Mouse (Mus musculus) hindbrain, embryonic 11.5 days (tissue): Measurements from ENCODE around the gene Tnni3. TPM values are rescaled to one million over a fixed set of nuclear protein-coding genes. Genes with fewer than 3 reads are reported as not detected.

Experiments
- ATAC-seq: fragments of 200-750 bp; cut with Nextera tagmentation; 2 replicates; pipeline ENCODE4 v1.8.0; 2017; ENCODE audit warnings: mild to moderate bottlenecking, moderate TSS enrichment, moderate library complexity; ENCODE audit not compliant: low FRiP score
- DNase-seq: peaks from one replicate; pipeline ENCODE4 v3.0.0-alpha.2; 2015; ENCODE audit warnings: low spot score
- H3K27ac ChIP-seq: fragments of 300-500 bp; sonication (generic); 2 replicates; pipeline ENCODE4 v1.5.1; 2014; ENCODE audit warnings: mild to moderate bottlenecking, low read depth, low read length
- H3K27me3 ChIP-seq: fragments of 300-500 bp; sonication (generic); 2 replicates; pipeline ENCODE4 v1.6.1; 2014; ENCODE audit warnings: mild to moderate bottlenecking, low read length, moderate library complexity, mixed read lengths; ENCODE audit not compliant: control insufficient read depth, insufficient read depth
- H3K36me3 ChIP-seq: fragments of 300-500 bp; sonication (generic); 2 replicates; pipeline ENCODE4 v1.6.1; 2014; ENCODE audit warnings: mild to moderate bottlenecking, low read length, moderate library complexity, mixed read lengths; ENCODE audit not compliant: control insufficient read depth, insufficient read depth
- H3K4me1 ChIP-seq: fragments of 300-500 bp; sonication (generic); replicated peaks from 2 replicates; pipeline ENCODE4 v1.6.1; 2014; ENCODE audit warnings: low read length, mixed read lengths; ENCODE audit not compliant: control insufficient read depth, insufficient read depth
- H3K4me2 ChIP-seq: fragments of 300-500 bp; sonication (generic); replicated peaks from 2 replicates; pipeline ENCODE4 v1.6.1; 2014; ENCODE audit warnings: mild to moderate bottlenecking, low read depth, low read length
- H3K4me3 ChIP-seq: fragments of 300-500 bp; sonication (generic); 2 replicates; pipeline ENCODE4 v1.5.1; 2014; ENCODE audit warnings: low read depth, low read length
- H3K9ac ChIP-seq: fragments of 300-500 bp; sonication (generic); 2 replicates; pipeline ENCODE4 v1.6.1; 2014; ENCODE audit warnings: low read depth, low read length
- H3K9me3 ChIP-seq: fragments of 300-500 bp; sonication (generic); 2 replicates; pipeline ENCODE4 v1.6.1; 2016; ENCODE audit warnings: low read length; ENCODE audit not compliant: control insufficient read depth
- WGBS: fragments of 180-500 bp; shearing (Covaris S2); extraction: QIAGEN DNeasy Blood & Tissue Kit; methylation state at CpG from one replicate; pipeline ENCODE4 v1.1.7; 2014; 5-methylcytosine and 5-hydroxymethylcytosine counted together
- polyA plus RNA-seq: library from polyadenylated mRNA; unstranded; fragments of >200 nt; fragmentation: Nextera tagmentation; extraction: Ambion mirVana; gene quantifications from 2 replicates; pipeline ENCODE4 v1.2.1, GENCODE M21; 2014

Tnni3 gene
- polyA plus RNA-seq, 1 experiment from 2014 or later, result 2.5 TPM

DNA sequence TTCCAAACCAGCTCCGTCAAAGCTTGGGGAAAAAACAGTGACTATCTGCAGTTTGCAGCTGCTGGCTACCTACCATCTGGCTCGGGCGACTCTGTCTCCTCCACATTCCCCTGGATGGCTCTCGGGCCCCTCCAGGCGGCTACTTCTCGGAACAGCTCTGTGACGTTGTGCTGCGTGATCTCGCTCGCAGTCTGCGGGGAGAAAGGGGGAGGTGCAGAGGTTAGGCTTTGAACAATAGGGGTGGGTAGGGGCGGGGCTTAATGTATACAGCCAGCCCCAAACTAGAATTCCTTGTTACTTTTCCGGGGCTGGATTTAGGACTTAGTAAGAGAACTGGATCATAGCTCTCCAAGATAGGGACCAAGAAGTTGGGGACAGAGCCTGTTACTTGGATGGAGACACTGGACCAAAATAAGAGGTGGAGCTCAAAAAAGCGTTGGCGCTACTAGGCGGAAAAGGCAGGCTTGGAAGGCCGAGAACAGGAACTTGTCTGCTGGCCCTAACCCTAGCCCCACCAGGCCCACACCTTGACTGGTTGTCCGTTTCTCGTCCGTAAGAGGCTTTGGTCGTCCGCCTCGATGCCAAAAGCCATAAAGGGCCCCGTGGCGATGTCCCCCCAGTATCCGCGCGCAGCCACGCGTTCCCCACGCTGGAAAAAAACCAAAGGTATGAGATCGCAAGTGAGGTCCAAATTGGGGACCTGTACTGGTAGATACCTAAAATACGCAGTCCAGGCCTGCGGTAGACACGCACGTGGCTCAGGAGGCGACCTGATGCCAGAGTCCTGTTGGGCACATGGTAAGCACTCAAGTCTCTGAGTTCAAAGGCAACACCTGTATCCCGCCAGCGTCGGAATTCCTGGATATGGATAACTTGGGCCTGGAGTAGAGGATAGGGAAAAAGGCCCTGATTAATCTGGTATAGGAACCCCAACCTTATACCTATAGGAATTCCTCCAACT, 2.6 kb upstream of the Tnni3 start:
- ATAC-seq, result peak; percentile 94
- Histone ChIP-seq H3K4me2 (peak overlapping the region; percentile 47), H3K4me3 (peak overlapping the region; percentile 25), H3K36me3 (no peaks in the 10 kb centered on the region), H3K9ac (peak overlapping the region; percentile 46), H3K4me1 (no peaks in the 10 kb centered on the region), H3K27ac (no peak overlapping the region), H3K9me3 (no peaks in the 10 kb centered on the region), H3K27me3 (peaks cover 3% of the 10 kb centered on the region)
- 19% methylated on average over 40 of the region's 40 CpGs for WGBS
- DNase-seq, result peak; percentile 93

GRCm38 (mm10) chr7:4523205-4524130, 561 bp downstream of the Tnni3 start:
- no peaks in the 10 kb centered on the region for H3K9me3 ChIP-seq
- no peak overlapping the region for H3K4me2 ChIP-seq
- no peak overlapping the region for H3K27ac ChIP-seq
- no peaks in the 10 kb centered on the region; the same call in 1 of the 2 replicates for H3K4me1 ChIP-seq
- ATAC-seq (no peak), DNase-seq (no peak)
- 91% methylated on average over 33 of the region's 33 CpGs for WGBS
- no peak overlapping the region for H3K9ac ChIP-seq
- H3K27me3 ChIP-seq, result peaks cover 5% of the 10 kb centered on the region
- no peak overlapping the region for H3K4me3 ChIP-seq
- H3K36me3 ChIP-seq, result no peaks in the 10 kb centered on the region

GRCm38 (mm10) chr7:4522292-4522691, 1.7 kb downstream of the Tnni3 start:
- H3K9ac ChIP-seq, result no peak overlapping the region

GRCm38 (mm10) chr7:4521231-4522003, 2.6 kb downstream of the Tnni3 start:
- ATAC-seq, result no peak; the same call in 1 of the 2 replicates
- Histone ChIP-seq H3K9me3 (no peaks in the 10 kb centered on the region), H3K4me3 (peak overlapping the region; percentile 10; the same call in 1 of the 2 replicates), H3K27ac (no peak overlapping the region), H3K4me2 (peak overlapping the region; percentile 39), H3K36me3 (no peaks in the 10 kb centered on the region), H3K27me3 (0 out of 2 replicates have a peak, but pooled peaks cover 2% of the 10 kb centered on the region), H3K4me1 (no peaks in the 10 kb centered on the region; the same call in 1 of the 2 replicates), H3K9ac (no peak overlapping the region)
- WGBS, result 27% methylated on average over 29 of the region's 32 CpGs
- DNase-seq, result peak; percentile 39

More at GRCm38 (mm10) chr7:4522292-4522691, 1.7 kb downstream of the Tnni3 start:
- no peak overlapping the region for H3K27ac ChIP-seq
- ATAC-seq (no peak), DNase-seq (no peak)
- 76% methylated on average over 6 of the region's 6 CpGs for WGBS
- H3K4me1 ChIP-seq, result no peaks in the 10 kb centered on the region; the same call in 1 of the 2 replicates
- H3K4me2 ChIP-seq, result no peak overlapping the region
- H3K4me3 ChIP-seq, result no peak overlapping the region
- no peaks in the 10 kb centered on the region for H3K9me3 ChIP-seq
- no peaks in the 10 kb centered on the region for H3K36me3 ChIP-seq
- H3K27me3 ChIP-seq, result 0 out of 2 replicates have a peak, but pooled peaks cover 2% of the 10 kb centered on the region

- H3K4me3 ChIP-seq, result no peak overlapping the region
- 87% methylated on average over 1 of the region's 1 CpGs for WGBS
- no peak overlapping the region for H3K27ac ChIP-seq
- no peaks in the 10 kb centered on the region for H3K36me3 ChIP-seq
- H3K4me1 ChIP-seq, result peaks cover 2% of the 10 kb centered on the region; the same call in 1 of the 2 replicates
- DNase-seq (no peak), ATAC-seq (no peak)
- no peaks in the 10 kb centered on the region for H3K9me3 ChIP-seq
- no peak overlapping the region for H3K4me2 ChIP-seq
- H3K27me3 ChIP-seq, result 0 out of 2 replicates have a peak, but pooled peaks cover 2% of the 10 kb centered on the region
- H3K9ac ChIP-seq, result no peak overlapping the region
Measured at GRCm38 (mm10) chr7:4518487-4518886, 5.5 kb downstream of the Tnni3 start.

- no peak within 1 kb of the TSS for H3K4me3 ChIP-seq
- no peaks in the 10 kb centered on the region for H3K36me3 ChIP-seq
- peaks cover 2% of the 10 kb centered on the region; the same call in 1 of the 2 replicates for H3K4me1 ChIP-seq
- 14% methylated on average over 3 of the region's 4 CpGs for WGBS
- no peaks in the 10 kb centered on the region for H3K9me3 ChIP-seq
- H3K9ac ChIP-seq, result no peak within 1 kb of the TSS
- DNase-seq, result no peak
- H3K27me3 ChIP-seq, result 0 out of 2 replicates have a peak, but pooled peaks cover under 1% of the 10 kb centered on the region
- H3K4me2 ChIP-seq, result no peak within 1 kb of the TSS
- no peak within 1 kb of the TSS for H3K27ac ChIP-seq
- peak; percentile 59 for ATAC-seq
Measured at GRCm38 (mm10) chr7:4516332-4517050, 7.5 kb downstream of the Tnni3 start, which contains the start of gene Tnnt1. TSS of gene Tnnt1 (minus strand) at chr7:4516382.

DNA sequence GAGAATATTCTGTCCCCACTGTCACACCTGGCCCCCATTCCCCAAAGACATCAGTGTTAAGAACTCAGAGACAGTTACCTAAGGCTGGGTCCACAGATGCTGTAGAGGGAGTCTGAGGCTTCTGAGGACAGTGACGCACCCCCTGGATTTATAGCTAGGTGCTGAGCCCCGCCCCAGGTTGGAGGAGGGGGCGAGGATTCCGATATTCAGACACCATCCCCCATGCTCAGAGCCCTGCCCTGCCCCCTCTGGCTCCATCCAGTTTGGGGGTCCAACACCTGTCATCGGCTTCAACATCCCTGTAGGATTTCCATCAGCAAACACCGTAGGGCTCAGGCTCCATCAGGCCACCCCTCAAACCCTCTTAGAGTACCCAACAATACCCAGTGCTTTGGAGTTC, 8.2 kb downstream of the Tnni3 start:
- Histone ChIP-seq H3K4me3 (no peak overlapping the region), H3K4me1 (peaks cover 2% of the 10 kb centered on the region; the same call in 1 of the 2 replicates), H3K9me3 (no peaks in the 10 kb centered on the region), H3K27me3 (no peaks in the 10 kb centered on the region), H3K27ac (no peak overlapping the region), H3K9ac (no peak overlapping the region), H3K36me3 (no peaks in the 10 kb centered on the region), H3K4me2 (no peak overlapping the region)
- no peak for DNase-seq
- WGBS, result 67% methylated on average over 6 of the region's 6 CpGs
- peak; percentile 26 for ATAC-seq
